Mouse (Mus musculus) stomach, embryonic 16.5 days (tissue): Measurements from ENCODE around the gene BC030867. TPM values are rescaled to one million over a fixed set of nuclear protein-coding genes. Genes with fewer than 3 reads are reported as not detected.

Experiments used
- ATAC-seq: fragments of 200-750 bp; cut with Nextera tagmentation; 2 replicates; pipeline ENCODE4 v1.8.0; 2017; ENCODE audit warnings: moderate number of reproducible peaks, moderate TSS enrichment; ENCODE audit not compliant: insufficient read depth, low FRiP score
- H3K27ac ChIP-seq: fragments of 300-500 bp; sonication (generic); 2 replicates; pipeline ENCODE4 v1.5.1; 2014; ENCODE audit warnings: low read length
- H3K27me3 ChIP-seq: fragments of 300-500 bp; sonication (generic); 2 replicates; pipeline ENCODE4 v1.6.1; 2014; ENCODE audit warnings: low read length, control low read depth, mixed read lengths; ENCODE audit not compliant: control insufficient read depth, insufficient read depth
- H3K36me3 ChIP-seq: fragments of 300-500 bp; sonication (generic); 2 replicates; pipeline ENCODE4 v1.6.1; 2014; ENCODE audit warnings: low read length; ENCODE audit not compliant: control insufficient read depth, insufficient read depth
- H3K4me1 ChIP-seq: fragments of 300-500 bp; sonication (generic); 2 replicates; pipeline ENCODE4 v1.6.1; 2014; ENCODE audit warnings: low read length, control low read depth, mixed read lengths; ENCODE audit not compliant: control insufficient read depth, insufficient read depth
- H3K4me2 ChIP-seq: fragments of 300-500 bp; sonication (generic); 2 replicates; pipeline ENCODE4 v1.6.1; 2014; ENCODE audit warnings: low read depth, low read length, mixed read lengths
- H3K4me3 ChIP-seq: fragments of 300-500 bp; sonication (generic); replicated peaks from 2 replicates; pipeline ENCODE4 v1.5.1; 2014; ENCODE audit warnings: mild to moderate bottlenecking, low read length
- H3K9ac ChIP-seq: fragments of 300-500 bp; sonication (generic); 2 replicates; pipeline ENCODE4 v1.6.1; 2014; ENCODE audit warnings: low read length
- H3K9me3 ChIP-seq: fragments of 300-500 bp; sonication (generic); replicated peaks from 2 replicates; pipeline ENCODE4 v1.6.1; 2016; ENCODE audit warnings: low read length, control low read depth; ENCODE audit not compliant: control insufficient read depth
- WGBS: fragments of 180-500 bp; shearing (Covaris S2); extraction: QIAGEN DNeasy Blood & Tissue Kit; methylation state at CpG from one replicate; pipeline ENCODE4 v1.1.7; 2014; 5-methylcytosine and 5-hydroxymethylcytosine counted together
- polyA plus RNA-seq: library from polyadenylated mRNA; unstranded; fragments of >200 nt; fragmentation: Nextera tagmentation; extraction: Ambion mirVana; gene quantifications from 2 replicates; pipeline ENCODE4 v1.2.1, GENCODE M21; 2015

The BC030867 gene
- polyA plus RNA-seq, 1 experiment from 2014 or later: 12.4 TPM

DNA sequence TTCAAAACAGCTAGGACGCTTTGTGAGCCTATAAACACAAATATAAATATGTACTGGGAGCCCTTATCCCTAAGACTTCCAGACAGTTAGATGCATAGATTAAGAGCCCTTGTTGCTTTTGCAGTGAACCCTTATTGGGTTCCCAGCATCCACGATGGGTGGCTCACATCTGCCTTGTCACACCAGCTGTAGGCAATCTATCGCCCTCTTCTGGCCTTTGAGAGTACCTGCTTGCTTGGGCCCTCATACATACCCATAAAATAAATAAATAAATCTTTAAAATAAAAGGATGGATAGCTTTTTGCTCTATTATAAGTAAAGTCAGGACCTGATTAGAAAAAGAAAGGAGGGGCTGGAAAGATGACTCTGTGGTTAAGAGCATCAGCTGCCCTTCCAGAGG lies 9.8 kb downstream of the BC030867 start:
- Histone ChIP-seq H3K27ac (no peak overlapping the region), H3K9ac (no peak overlapping the region), H3K9me3 (no peaks in the 10 kb centered on the region), H3K4me2 (no peak overlapping the region), H3K4me3 (no peak overlapping the region), H3K4me1 (no peaks in the 10 kb centered on the region), H3K27me3 (no peaks in the 10 kb centered on the region), H3K36me3 (no peaks in the 10 kb centered on the region)
- WGBS: 86% methylated on average over 3 of the region's 3 CpGs
- ATAC-seq: no peak

- no peak overlapping the region for H3K9ac ChIP-seq
- H3K36me3 ChIP-seq: no peaks in the 10 kb centered on the region
- no peak overlapping the region for H3K4me3 ChIP-seq
- no peaks in the 10 kb centered on the region for H3K27me3 ChIP-seq
- H3K4me1 ChIP-seq: peaks cover 4% of the 10 kb centered on the region; the same call in 1 of the 2 replicates
- no peak overlapping the region for H3K27ac ChIP-seq
- 91% methylated on average over 7 of the region's 7 CpGs for WGBS
- no peak overlapping the region for H3K4me2 ChIP-seq
- ATAC-seq: no peak
- no peaks in the 10 kb centered on the region for H3K9me3 ChIP-seq
These were observed 14.5 kb downstream of the BC030867 start for GRCm38 (mm10) chr11:102263211-102263610.

- no peak overlapping the region for H3K4me2 ChIP-seq
- H3K9ac ChIP-seq: no peak overlapping the region
- no peaks in the 10 kb centered on the region for H3K36me3 ChIP-seq
- WGBS: 67% methylated on average over 14 of the region's 14 CpGs
- no peaks in the 10 kb centered on the region for H3K9me3 ChIP-seq
- ATAC-seq: no peak
- no peak overlapping the region for H3K4me3 ChIP-seq
- no peak overlapping the region for H3K27ac ChIP-seq
- H3K4me1 ChIP-seq: peaks cover 4% of the 10 kb centered on the region; the same call in 1 of the 2 replicates
- H3K27me3 ChIP-seq: no peaks in the 10 kb centered on the region
These were observed 17.1 kb downstream of the BC030867 start for GRCm38 (mm10) chr11:102265816-102266215.

- Histone ChIP-seq H3K27ac (no peak overlapping the region), H3K27me3 (no peaks in the 10 kb centered on the region), H3K4me2 (peak overlapping the region; percentile 39; the same call in 1 of the 2 replicates), H3K4me1 (peaks cover 4% of the 10 kb centered on the region; the same call in 1 of the 2 replicates), H3K9me3 (no peaks in the 10 kb centered on the region), H3K9ac (peak overlapping the region; percentile 55), H3K4me3 (no peak overlapping the region), H3K36me3 (no peaks in the 10 kb centered on the region)
- no peak for ATAC-seq
- WGBS: 90% methylated on average over 8 of the region's 8 CpGs
These were observed 18.1 kb downstream of the BC030867 start for GRCm38 (mm10) chr11:102266631-102267355.

- peak; percentile 39; the same call in 1 of the 2 replicates for ATAC-seq
- 6% methylated on average over 11 of the region's 11 CpGs for WGBS
- H3K27ac ChIP-seq: no peak overlapping the region
- no peaks in the 10 kb centered on the region for H3K27me3 ChIP-seq
- peaks cover 4% of the 10 kb centered on the region; the same call in 1 of the 2 replicates for H3K4me1 ChIP-seq
- no peaks in the 10 kb centered on the region for H3K9me3 ChIP-seq
- H3K4me2 ChIP-seq: peak overlapping the region; percentile 39; the same call in 1 of the 2 replicates
- no peaks in the 10 kb centered on the region for H3K36me3 ChIP-seq
- H3K9ac ChIP-seq: peak overlapping the region; percentile 55
- H3K4me3 ChIP-seq: no peak overlapping the region
These were observed 18.8 kb downstream of the BC030867 start for GRCm38 (mm10) chr11:102267480-102267879.

GRCm38 (mm10) chr11:102268520-102269244 lies 20.0 kb downstream of the BC030867 start, which contains the start of gene Asb16:
Gene Asb16 (plus strand): TSS chr11:102268743.
- Histone ChIP-seq H3K27ac (no peak within 1 kb of the TSS), H3K9ac (0 out of 2 replicates have a peak within 1 kb of the TSS, but pooled peaks have one; percentile 55), H3K27me3 (no peaks in the 10 kb centered on the region), H3K9me3 (no peaks in the 10 kb centered on the region), H3K36me3 (no peaks in the 10 kb centered on the region), H3K4me1 (peaks cover 4% of the 10 kb centered on the region; the same call in 1 of the 2 replicates), H3K4me2 (no peak within 1 kb of the TSS), H3K4me3 (no peak within 1 kb of the TSS)
- 81% methylated on average over 12 of the region's 12 CpGs for WGBS
- no peak for ATAC-seq

- no peaks in the 10 kb centered on the region for H3K27me3 ChIP-seq
- ATAC-seq: peak; percentile 67
- H3K36me3 ChIP-seq: no peaks in the 10 kb centered on the region
- peak overlapping the region; percentile 77 for H3K9ac ChIP-seq
- peak overlapping the region; percentile 79 for H3K4me2 ChIP-seq
- peaks cover 9% of the 10 kb centered on the region for H3K4me1 ChIP-seq
- no peak overlapping the region for H3K27ac ChIP-seq
- no peaks in the 10 kb centered on the region for H3K9me3 ChIP-seq
- WGBS: 2% methylated on average over 33 of the region's 33 CpGs
- peak overlapping the region; percentile 41 for H3K4me3 ChIP-seq
These were observed 27.8 kb downstream of the BC030867 start for GRCm38 (mm10) chr11:102276411-102276915.

GRCm38 (mm10) chr11:102277754-102278153 lies 29.1 kb downstream of the BC030867 start:
- 89% methylated on average over 7 of the region's 12 CpGs for WGBS

GRCm38 (mm10) chr11:102279595-102279994 lies 30.9 kb downstream of the BC030867 start:
- Histone ChIP-seq H3K9ac (no peak overlapping the region), H3K4me3 (no peak overlapping the region), H3K36me3 (no peaks in the 10 kb centered on the region), H3K4me1 (peaks cover 9% of the 10 kb centered on the region), H3K4me2 (no peak overlapping the region), H3K27me3 (no peaks in the 10 kb centered on the region), H3K27ac (no peak overlapping the region), H3K9me3 (no peaks in the 10 kb centered on the region)
- ATAC-seq: no peak
- WGBS: 84% methylated on average over 3 of the region's 3 CpGs

More at GRCm38 (mm10) chr11:102277754-102278153, 29.1 kb downstream of the BC030867 start:
- Histone ChIP-seq H3K27me3 (no peaks in the 10 kb centered on the region), H3K36me3 (no peaks in the 10 kb centered on the region), H3K9ac (no peak overlapping the region), H3K4me1 (peaks cover 9% of the 10 kb centered on the region), H3K27ac (no peak overlapping the region), H3K4me2 (no peak overlapping the region), H3K9me3 (no peaks in the 10 kb centered on the region), H3K4me3 (no peak overlapping the region)
- no peak for ATAC-seq
